Mouse (Mus musculus) kidney, postnatal 0 days (tissue): ENCODE measurements around the gene Zfp422. TPM values are rescaled to one million over a fixed set of nuclear protein-coding genes. Genes with fewer than 3 reads are reported as not detected.
"Not testable (repeated sequence)": the region's sequence is repeated elsewhere in the genome, so short reads cannot be mapped to it uniquely, and the experiment has no call there.

Experiments
- ATAC-seq: fragments of 200-750 bp; cut with Nextera tagmentation; replicated peaks from 2 replicates; pipeline ENCODE4 v1.8.0; 2017; ENCODE audit warnings: low read depth, moderate number of reproducible peaks, moderate TSS enrichment, moderate library complexity; ENCODE audit not compliant: low FRiP score
- DNase-seq: peaks from one replicate; pipeline ENCODE4 v3.0.0-alpha.2; 2016; ENCODE audit warnings: low spot score
- H3K27ac ChIP-seq: fragments of 300-500 bp; sonication (generic); 2 replicates; pipeline ENCODE4 v1.5.1; 2014; ENCODE audit warnings: mild to moderate bottlenecking
- H3K27me3 ChIP-seq: fragments of 300-500 bp; sonication (generic); 2 replicates; pipeline ENCODE4 v1.6.1; 2014; ENCODE audit warnings: low read length, mixed read lengths; ENCODE audit not compliant: insufficient read depth
- H3K36me3 ChIP-seq: fragments of 300-500 bp; sonication (generic); 2 replicates; pipeline ENCODE4 v1.6.1; 2014; ENCODE audit warnings: low read length, mixed read lengths; ENCODE audit not compliant: insufficient read depth
- H3K4me1 ChIP-seq: fragments of 300-500 bp; sonication (generic); replicated peaks from 2 replicates; pipeline ENCODE4 v1.6.1; 2014; ENCODE audit warnings: antibody characterized with exemption, low read length, mixed read lengths; ENCODE audit not compliant: insufficient read depth
- H3K4me2 ChIP-seq: fragments of 300-500 bp; sonication (generic); 2 replicates; pipeline ENCODE4 v1.6.1; 2014; ENCODE audit warnings: mild to moderate bottlenecking, low read length, moderate library complexity, mixed read lengths
- H3K4me3 ChIP-seq: fragments of 300-500 bp; sonication (generic); replicated peaks from 2 replicates; pipeline ENCODE4 v1.5.1; 2014; ENCODE audit warnings: low read depth, low read length
- H3K9ac ChIP-seq: fragments of 300-500 bp; sonication (generic); 2 replicates; pipeline ENCODE4 v1.6.1; 2014; ENCODE audit warnings: low read depth, low read length
- H3K9me3 ChIP-seq: fragments of 300-500 bp; sonication (generic); replicated peaks from 2 replicates; pipeline ENCODE4 v1.6.1; 2016; ENCODE audit warnings: low read length, inconsistent platforms, mixed read lengths
- CTCF ChIP-seq: IDR thresholded peaks from 2 replicates; pipeline ENCODE4 v1.5.1; 2016; ENCODE audit warnings: antibody characterized with exemption, low read depth, mild to moderate bottlenecking, moderate library complexity
- WGBS: fragments of 180-500 bp; shearing (Covaris S2); extraction: QIAGEN DNeasy Blood & Tissue Kit; methylation state at CpG from one replicate; pipeline ENCODE4 v1.1.7; 2014; 5-methylcytosine and 5-hydroxymethylcytosine counted together
- microRNA-seq: library from miRNA; unstranded; fragments of <30 nt; microRNA quantifications from one replicate; pipeline ENCODE4, GENCODE M21; 2016
- polyA plus RNA-seq: library from polyadenylated mRNA; unstranded; fragments of >200 nt; fragmentation: Nextera tagmentation; extraction: Ambion mirVana; gene quantifications from 2 replicates; pipeline ENCODE4 v1.2.1, GENCODE M21; 2015

The Zfp422 gene
- polyA plus RNA-seq, 1 experiment from 2014 or later = 142 TPM

- Histone ChIP-seq H3K27me3 (no peaks in the 10 kb centered on the region), H3K9ac (no peak overlapping the region), H3K4me3 (no peak overlapping the region), H3K4me2 (no peak overlapping the region), H3K9me3 (no peaks in the 10 kb centered on the region), H3K27ac (no peak overlapping the region), H3K36me3 (no peaks in the 10 kb centered on the region), H3K4me1 (no peaks in the 10 kb centered on the region)
- peak; percentile 51 for TF ChIP-seq CTCF
- ATAC-seq (no peak), DNase-seq (no peak)
Measured at GRCm38 (mm10) chr6:116618073-116618472, 10.7 kb downstream of the Zfp422 start.

GRCm38 (mm10) chr6:116615719-116616118 is 13.1 kb downstream of the Zfp422 start:
- DNase-seq = no peak
- ATAC-seq = no peak
- Histone ChIP-seq H3K4me3 (no peak overlapping the region), H3K27ac (no peak overlapping the region), H3K4me1 (no peaks in the 10 kb centered on the region), H3K9me3 (no peaks in the 10 kb centered on the region), H3K4me2 (no peak overlapping the region), H3K27me3 (no peaks in the 10 kb centered on the region), H3K36me3 (no peaks in the 10 kb centered on the region), H3K9ac (no peak overlapping the region)
- WGBS = 94% methylated on average over 2 of the region's 2 CpGs
- no peak for TF ChIP-seq CTCF

- H3K27me3 ChIP-seq = no peaks in the 10 kb centered on the region
- DNase-seq (no peak), ATAC-seq (no peak)
- no peak overlapping the region for H3K27ac ChIP-seq
- TF ChIP-seq CTCF = peak; percentile 51
- H3K4me1 ChIP-seq = no peaks in the 10 kb centered on the region
- H3K4me2 ChIP-seq = no peak overlapping the region
- no peak overlapping the region for H3K9ac ChIP-seq
- WGBS = 39% methylated on average over 4 of the region's 4 CpGs
- no peak overlapping the region for H3K4me3 ChIP-seq
- no peaks in the 10 kb centered on the region for H3K9me3 ChIP-seq
- H3K36me3 ChIP-seq = no peaks in the 10 kb centered on the region
Measured at GRCm38 (mm10) chr6:116607230-116607629, 21.6 kb downstream of the Zfp422 start.

- H3K4me1 ChIP-seq, ATAC-seq, H3K36me3 ChIP-seq, H3K27me3 ChIP-seq, H3K4me3 ChIP-seq, H3K27ac ChIP-seq, DNase-seq, H3K9me3 ChIP-seq, H3K4me2 ChIP-seq, H3K9ac ChIP-seq: not testable (repeated sequence)
Measured at GRCm38 (mm10) chr6:116600969-116601368, 27.8 kb downstream of the Zfp422 start.

- Histone ChIP-seq H3K4me3 (no peak within 1 kb of the TSS), H3K27me3 (no peaks in the 10 kb centered on the region), H3K4me1 (no peaks in the 10 kb centered on the region), H3K27ac (no peak within 1 kb of the TSS), H3K36me3 (no peaks in the 10 kb centered on the region), H3K4me2 (no peak within 1 kb of the TSS), H3K9me3 (no peaks in the 10 kb centered on the region), H3K9ac (no peak within 1 kb of the TSS)
- DNase-seq = no peak
- TF ChIP-seq CTCF = no peak
- no peak for ATAC-seq
- WGBS = 79% methylated on average over 4 of the region's 4 CpGs
Measured at GRCm38 (mm10) chr6:116584095-116584494, 44.7 kb downstream of the Zfp422 start, which contains the start of gene Olfr215. Olfr215 (minus strand) TSS chr6:116584195.

Small RNA genes lying within 50 kb of the gene (microRNA-seq; reads per million reads assigned to microRNA genes)
- gene Mir7043 = not detected

Other genes starting within 250 kb of the Zfp422 start
- 0.46 and 0.56 TPM in 2 replicates for gene Alox5, start 167.8 kb downstream of the Zfp422 start, polyA plus RNA-seq
- not detected in 2 replicates for gene Olfr211, start 139.9 kb downstream of the Zfp422 start, polyA plus RNA-seq
- 0.04 TPM in 1 of 2 replicates, not detected in the other for gene Olfr212, start 122.5 kb downstream of the Zfp422 start, polyA plus RNA-seq
- gene Olfr213, start 90.5 kb downstream of the Zfp422 start, polyA plus RNA-seq = not detected in 2 replicates
- gene Gm5580, start 77.9 kb downstream of the Zfp422 start, polyA plus RNA-seq = 0.29 and 0.55 TPM in 2 replicates
- not detected in 2 replicates for gene Olfr214, start 74.8 kb downstream of the Zfp422 start, polyA plus RNA-seq
- gene Olfr215, start 44.8 kb downstream of the Zfp422 start, polyA plus RNA-seq = not detected in 2 replicates
- 35.6 and 36.8 TPM in 2 replicates for gene Depp1, start 21.6 kb upstream of the Zfp422 start, polyA plus RNA-seq
- gene Rassf4, start 45.0 kb upstream of the Zfp422 start, polyA plus RNA-seq = 2.9 and 3.6 TPM in 2 replicates
- gene Tmem72, start 87.9 kb upstream of the Zfp422 start, polyA plus RNA-seq = 23.5 and 26.5 TPM in 2 replicates